Mouse (Mus musculus): ENCODE data around the gene Rufy1.

The Rufy1 gene

GRCm38 (mm10) chr11:50346256-50347032 lies 84.5 kb downstream of the Rufy1 start:
- no peak for DNase-seq

- DNase-seq: no peak
Measured at GRCm38 (mm10) chr11:50345486-50345885, 85.4 kb downstream of the Rufy1 start.

Data from embryo, embryonic 11 days (tissue).